Mouse (Mus musculus) olfactory bulb, adult 2 months (tissue): Measurements from ENCODE around the gene Nxnl1.

Source experiments
- CTCF ChIP-seq: fragments of 200-500 bp; IDR thresholded peaks from 2 replicates; pipeline ENCODE4 v1.5.1; 2012; ENCODE audit warnings: low read depth, mild to moderate bottlenecking, low read length, moderate library complexity; ENCODE audit not compliant: insufficient read depth
- POLR2A ChIP-seq: fragments of 200-500 bp; IDR thresholded peaks from 2 replicates; pipeline ENCODE4 v1.6.1; 2012; ENCODE audit warnings: mild to moderate bottlenecking, low read depth, low read length, moderate library complexity; ENCODE audit not compliant: insufficient read depth

DNA sequence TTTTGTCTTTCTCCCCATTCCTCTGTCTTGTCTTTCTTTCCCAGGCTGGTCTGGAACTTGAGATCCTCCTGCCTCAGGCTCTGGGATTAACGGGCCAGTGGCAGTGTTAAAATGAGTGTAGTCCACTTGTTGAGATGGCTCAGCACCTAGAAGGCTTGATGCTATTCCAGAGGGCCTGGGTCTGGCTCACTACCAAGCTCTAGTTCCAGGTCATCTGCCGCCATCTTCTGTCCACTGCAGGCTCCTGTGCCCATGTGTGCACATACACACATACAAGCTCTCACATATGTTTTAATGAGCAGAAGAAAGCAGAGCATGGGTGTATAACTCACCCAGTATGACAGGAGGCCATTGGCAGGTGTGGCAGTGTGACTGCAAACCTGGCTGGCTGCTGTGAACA, 5.7 kb upstream of the Nxnl1 start:
- TF ChIP-seq CTCF (no peak), POLR2A (no peak)
